Mouse (Mus musculus) megakaryocyte progenitor cell, adult 5-6 weeks (primary cell): ENCODE measurements around the gene Yjefn3. TPM values are rescaled to one million over a fixed set of nuclear protein-coding genes. Genes with fewer than 3 reads are reported as not detected.

Source experiments
- ATAC-seq: replicated peaks from 2 replicates; pipeline ENCODE4 v1.8.0; 2016; ENCODE audit warnings: mild to moderate bottlenecking, moderate TSS enrichment, inconsistent platforms; ENCODE audit not compliant: poor library complexity
- total RNA-seq, 2 experiments: library from RNA; stranded (forward) in 1 of 2; stranded (reverse) in 1 of 2; fragments of 157-497, 149-512 nt in 1 of 2; fragments of 200-1000 nt in 1 of 2; gene quantifications; 2 replicates each; pipeline versions ENCODE4 v1.2.3 to v1.2.4; 2015 to 2017

Gene Yjefn3
- total RNA-seq, 2 experiments from 2014 or later, result not detected

DNA sequence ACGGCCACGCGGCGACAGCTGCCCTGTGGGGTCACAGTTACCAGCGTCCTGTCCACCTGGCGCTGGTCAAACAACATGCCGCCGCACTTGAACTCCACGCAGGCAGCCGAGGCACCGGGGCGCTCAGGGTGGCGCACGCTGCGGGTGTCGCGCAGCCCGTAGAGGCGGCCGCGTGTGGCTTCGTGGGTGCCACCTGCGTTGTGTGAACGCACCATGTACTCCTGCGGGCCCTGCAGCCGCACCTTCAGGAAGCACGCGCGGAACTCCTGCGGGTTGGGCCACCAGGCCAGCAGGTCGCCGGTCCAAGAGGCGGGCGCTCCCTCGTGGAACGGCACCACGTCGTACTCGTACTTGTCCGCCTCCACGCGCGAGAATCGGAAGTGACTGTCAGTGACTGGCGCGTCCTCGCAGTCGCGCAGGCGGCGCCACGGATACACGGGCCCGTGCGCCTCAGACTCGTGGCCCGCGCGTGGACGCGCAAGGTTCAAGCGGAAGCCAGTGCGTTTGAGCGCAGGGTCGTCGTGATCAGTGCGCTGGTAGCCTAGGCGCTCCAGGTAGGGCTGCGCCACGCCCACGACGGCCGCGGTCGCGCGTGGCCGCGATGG lies 21.1 kb downstream of the Yjefn3 start:
- ATAC-seq, result no peak

- ATAC-seq, result no peak
Measured at GRCm38 (mm10) chr8:69880841-69881240, 21.7 kb downstream of the Yjefn3 start.

- no peak for ATAC-seq
Measured at GRCm38 (mm10) chr8:69879678-69880077, 22.8 kb downstream of the Yjefn3 start.

DNA sequence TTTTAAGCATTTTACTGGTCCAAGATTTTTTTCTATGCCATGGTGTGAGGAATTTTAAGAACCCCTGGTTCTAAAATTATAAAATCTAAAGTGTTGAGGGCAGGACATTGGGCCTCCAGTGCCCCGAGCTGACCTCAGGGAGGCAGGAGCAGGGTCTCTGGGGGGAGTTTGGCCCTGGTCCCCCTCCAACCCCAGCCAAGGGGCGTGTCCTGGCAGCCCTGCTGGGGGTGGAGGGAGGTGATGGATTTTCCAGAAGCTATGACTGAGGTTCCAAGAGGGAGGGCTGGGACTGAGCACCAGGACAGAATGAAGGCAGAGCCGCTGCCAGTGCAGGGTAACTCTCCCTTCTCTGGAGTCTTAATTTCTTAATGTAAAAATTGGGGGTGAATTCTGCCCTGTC lies 24.5 kb downstream of the Yjefn3 start:
- ATAC-seq, result no peak

GRCm38 (mm10) chr8:69877396-69877795 lies 25.1 kb downstream of the Yjefn3 start:
- ATAC-seq, result no peak

GRCm38 (mm10) chr8:69876967-69877366 lies 25.5 kb downstream of the Yjefn3 start:
- no peak for ATAC-seq

GRCm38 (mm10) chr8:69876097-69876496 lies 26.4 kb downstream of the Yjefn3 start:
- no peak for ATAC-seq

GRCm38 (mm10) chr8:69874654-69875053 lies 27.9 kb downstream of the Yjefn3 start:
- ATAC-seq, result no peak

GRCm38 (mm10) chr8:69874155-69874554 lies 28.4 kb downstream of the Yjefn3 start:
- peak; percentile 66 for ATAC-seq

DNA sequence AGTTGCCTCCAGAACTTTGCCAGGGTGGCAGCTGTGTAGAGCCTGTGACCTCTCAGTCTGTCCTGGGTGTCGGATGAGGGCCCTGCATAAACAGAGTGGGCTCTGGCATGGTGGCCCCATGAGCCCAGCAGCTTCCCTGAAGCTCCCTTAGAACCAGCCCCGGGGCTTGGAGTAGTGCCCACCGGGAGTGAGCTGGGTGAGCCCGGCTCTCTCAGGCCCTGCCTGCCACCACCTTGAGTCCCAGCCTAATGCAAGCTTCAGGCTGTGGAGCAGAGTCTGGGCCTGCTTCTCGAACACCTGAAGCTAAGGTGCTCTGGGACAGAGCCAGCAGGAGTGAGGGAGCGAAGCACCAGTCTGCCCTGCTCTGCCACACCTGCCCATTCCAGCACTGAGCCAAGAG lies 31.6 kb downstream of the Yjefn3 start:
- no peak for ATAC-seq

GRCm38 (mm10) chr8:69870003-69870765 lies 32.3 kb downstream of the Yjefn3 start:
- ATAC-seq, result no peak

DNA sequence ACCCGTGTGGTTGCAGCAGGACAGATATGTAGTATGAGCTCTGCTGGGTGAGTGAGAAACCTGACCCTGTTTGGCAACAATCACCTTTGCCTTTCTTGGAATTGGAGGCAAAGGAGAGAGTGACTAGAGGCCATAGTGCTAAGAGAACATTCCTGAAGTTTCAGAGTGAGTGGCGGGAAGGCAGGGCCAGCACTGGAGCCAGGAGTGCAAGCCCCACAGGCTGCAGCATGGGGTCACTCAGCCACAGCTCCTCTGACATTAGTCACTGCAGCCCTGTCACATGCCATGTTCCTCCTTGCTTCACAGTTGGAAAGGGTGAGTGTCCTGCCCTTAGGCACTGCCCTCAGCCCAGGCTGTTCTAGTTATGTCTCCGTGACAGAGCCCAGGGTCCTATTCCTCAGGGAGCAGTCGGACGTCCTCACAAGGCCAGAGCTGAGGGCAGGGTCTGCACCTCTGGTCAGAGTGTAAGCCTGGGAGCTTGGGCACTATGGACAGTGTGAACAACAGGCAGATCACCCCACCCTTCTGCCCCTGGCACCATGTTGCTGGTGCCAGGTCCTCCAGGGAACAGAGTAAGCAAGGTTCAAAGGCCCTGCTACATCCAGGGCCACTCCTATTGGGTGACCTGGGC lies 34.7 kb downstream of the Yjefn3 start:
- no peak for ATAC-seq

DNA sequence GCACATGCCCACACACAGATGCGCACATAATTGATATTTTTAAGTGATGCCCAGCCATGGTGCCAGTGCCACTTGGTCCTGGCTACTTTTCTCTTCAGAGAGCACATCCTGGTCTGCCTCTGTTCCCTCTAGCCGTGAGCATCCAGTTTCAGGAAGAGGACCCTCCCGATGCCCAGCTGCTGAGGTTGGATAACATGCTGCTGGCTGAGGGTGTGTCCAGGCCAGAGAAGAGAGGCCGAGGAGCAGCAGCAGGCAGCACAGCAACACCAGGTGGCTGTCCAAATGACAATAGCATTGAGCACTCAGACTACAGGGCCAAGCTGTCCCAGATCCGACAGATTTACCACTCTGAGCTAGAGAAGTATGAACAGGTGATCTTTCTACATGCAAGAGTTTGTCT lies 38.3 kb downstream of the Yjefn3 start:
- ATAC-seq, result no peak

GRCm38 (mm10) chr8:69863387-69864020 lies 39.0 kb downstream of the Yjefn3 start:
- peak; percentile 43 for ATAC-seq

DNA sequence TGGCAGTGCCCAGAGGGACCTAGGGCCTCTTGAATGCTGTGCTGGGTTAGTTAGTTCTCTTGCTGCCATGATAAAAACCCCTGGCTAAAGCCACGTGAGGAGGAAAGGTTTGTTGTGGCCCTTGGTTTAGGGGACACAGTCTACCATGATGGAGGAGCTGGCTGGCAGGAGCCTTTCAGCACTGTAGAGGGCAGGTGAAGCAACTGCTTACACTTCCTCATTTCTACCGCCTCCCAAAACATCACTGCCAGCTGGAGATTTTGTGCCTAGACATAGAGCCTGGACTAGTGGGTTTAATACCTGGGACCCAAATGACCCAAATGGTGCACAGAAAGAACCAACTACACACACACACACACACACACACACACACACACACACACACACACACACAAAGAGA lies 41.3 kb downstream of the Yjefn3 start:
- ATAC-seq, result peak; percentile 54; the same call in 1 of the 2 replicates

DNA sequence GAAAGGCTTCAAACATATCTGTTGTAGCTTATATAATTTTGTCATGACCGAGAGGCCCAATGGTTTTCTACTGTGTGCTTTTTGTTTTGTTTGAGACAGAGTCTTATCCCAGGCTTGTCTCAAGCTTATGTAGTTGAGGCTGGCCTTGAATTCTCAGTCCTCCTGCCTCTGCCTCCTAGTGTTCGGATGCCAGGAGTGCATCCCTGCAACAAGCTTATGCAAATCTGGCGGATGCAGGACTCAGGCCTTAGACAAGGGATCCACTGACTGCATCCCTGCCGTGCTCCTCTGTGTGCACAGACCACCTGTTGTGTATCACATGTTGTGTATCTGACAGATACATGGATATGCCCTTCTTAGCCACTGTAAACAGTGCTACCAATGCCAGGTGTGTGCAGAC lies 41.7 kb downstream of the Yjefn3 start:
- peak; percentile 67 for ATAC-seq

DNA sequence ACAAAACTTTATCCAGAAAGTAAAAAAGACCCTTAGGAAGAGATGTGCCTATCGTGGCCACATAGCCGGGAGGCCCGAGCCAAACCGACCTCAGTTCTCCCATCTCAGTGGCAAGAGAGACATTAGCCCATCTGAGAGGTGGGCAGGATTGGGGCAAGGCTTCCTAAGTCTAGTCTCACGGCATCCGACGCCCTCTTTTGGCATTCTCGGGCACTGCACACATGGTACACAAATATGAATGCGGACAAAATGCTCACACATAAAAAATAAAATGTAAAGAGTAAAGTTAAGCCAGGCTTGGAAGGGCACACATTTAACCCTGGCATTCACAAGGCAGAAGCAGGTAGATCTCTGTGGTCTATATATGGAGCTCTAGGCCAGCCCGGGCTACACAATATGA lies 48.6 kb downstream of the Yjefn3 start:
- no peak for ATAC-seq

- peak; percentile 37; the same call in 1 of the 2 replicates for ATAC-seq
Measured at GRCm38 (mm10) chr8:69850926-69851506, 51.5 kb downstream of the Yjefn3 start.

GRCm38 (mm10) chr8:69849899-69850298 lies 52.6 kb downstream of the Yjefn3 start:
- ATAC-seq, result peak; percentile 93

- ATAC-seq, result no peak
Measured at GRCm38 (mm10) chr8:69848951-69849350, 53.6 kb downstream of the Yjefn3 start.
